Comparison of ENCODE assay signal across 8 mouse cellular contexts in the genomic region with DNA sequence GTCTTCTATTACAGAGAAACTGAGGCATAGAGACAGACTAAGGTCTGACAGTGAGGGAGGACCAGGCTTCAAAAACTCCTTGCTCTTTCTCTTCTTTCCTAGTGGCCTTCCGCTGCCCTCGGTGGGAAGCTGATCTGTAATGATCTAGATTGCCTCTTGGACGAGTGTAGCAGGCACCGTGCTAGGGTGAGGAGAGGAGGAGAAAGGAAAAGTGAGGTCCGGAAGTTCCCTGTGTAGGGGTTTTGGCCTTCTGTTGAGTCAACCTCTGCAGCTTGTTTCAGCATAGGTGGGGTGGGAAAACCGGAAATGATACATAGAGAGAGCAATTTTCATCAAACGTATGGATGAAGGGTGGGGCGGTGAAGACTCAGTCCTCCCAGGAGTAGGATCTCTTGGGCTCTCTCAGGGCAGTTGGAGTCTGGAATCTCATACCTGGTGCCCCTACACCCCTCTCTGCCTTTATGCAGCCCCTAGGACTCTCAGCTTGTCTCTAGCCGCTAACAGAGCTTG. TPM values are rescaled to one million over a fixed set of nuclear protein-coding genes. Genes with fewer than 3 reads are reported as not detected.
DNase-seq lines count a peak whose midpoint lies in the region; ATAC-seq and TF ChIP-seq lines count a peak whose summit lies in the region.

No protein-coding gene starts in this region.

- H3K4me2 ChIP-seq in heart, postnatal 0 days (ENCODE audit: low read depth, low read length), result peak overlapping the region; percentile 64
- H3K4me2 ChIP-seq in embryonic facial prominence, embryonic 13.5 days, result peak overlapping the region; percentile 88
- H3K4me2 ChIP-seq in limb, embryonic 15.5 days, result peak overlapping the region; percentile 80

- H3K9ac ChIP-seq in heart, postnatal 0 days (replicated peaks; ENCODE audit: low read depth, low read length), result peak overlapping the region; percentile 91
- H3K9ac ChIP-seq in embryonic facial prominence, embryonic 13.5 days, result no peak overlapping the region
- no peak overlapping the region for H3K9ac ChIP-seq in limb, embryonic 15.5 days

- no peak for TF ChIP-seq EP300 in heart, postnatal 0 days (IDR thresholded peaks at IDR 0.05; ENCODE audit: low read depth)

- peaks cover 30% of the 10 kb centered on the region for H3K4me1 ChIP-seq in heart, postnatal 0 days (ENCODE audit: control insufficient read depth, insufficient read depth)
- H3K4me1 ChIP-seq in embryonic facial prominence, embryonic 13.5 days, result peaks cover 28% of the 10 kb centered on the region
- H3K4me1 ChIP-seq in limb, embryonic 15.5 days, result peaks cover 28% of the 10 kb centered on the region

- ATAC-seq in heart, postnatal 0 days (ENCODE audit: insufficient read depth, low read depth), result no peak
- ATAC-seq in embryonic facial prominence, embryonic 13.5 days (ENCODE audit: insufficient number of reproducible peaks, insufficient read depth, low FRiP score, low TSS enrichment, low read depth), result no peak
- no peak for ATAC-seq in limb, embryonic 15.5 days (ENCODE audit: insufficient number of reproducible peaks, low FRiP score, low TSS enrichment, low read depth)

- DNase-seq in heart, postnatal 0 days (ENCODE audit: low spot score), result no peak
- DNase-seq in heart, adult 11 months, result no peak
- peak; percentile 44 to 56 for DNase-seq in CD8-positive naive resting alpha-beta T cell, adult 2 months (ENCODE audit: low read depth in 2 of 2, low spot score in 2 of 2)
- no peak for DNase-seq in layer of hippocampus, adult 11-12 months (ENCODE audit: low spot score)
- no peak for DNase-seq in kidney, postnatal 36 days
- DNase-seq in gastrocnemius, postnatal 36 days, result no peak

- no peak for TF ChIP-seq CTCF in heart, postnatal 0 days (IDR thresholded peaks at IDR 0.05; ENCODE audit: low read depth)

- 56% methylated on average over 9 of the region's 9 CpGs for WGBS in heart, postnatal 0 days
- 37% methylated on average over 9 of the region's 9 CpGs for WGBS in embryonic facial prominence, embryonic 13.5 days
- 49% methylated on average over 9 of the region's 9 CpGs for WGBS in limb, embryonic 15.5 days

- H3K4me3 ChIP-seq in heart, postnatal 0 days (ENCODE audit: low read depth, low read length), result peak overlapping the region; percentile 92
- H3K4me3 ChIP-seq in embryonic facial prominence, embryonic 13.5 days, result peak overlapping the region; percentile 59; the same call in 1 of the 2 replicates
- H3K4me3 ChIP-seq in limb, embryonic 15.5 days, result peak overlapping the region; percentile 64

- peak overlapping the region; percentile 60 for H3K27ac ChIP-seq in heart, postnatal 0 days (ENCODE audit: low read depth)
- no peak overlapping the region for H3K27ac ChIP-seq in embryonic facial prominence, embryonic 13.5 days
- H3K27ac ChIP-seq in limb, embryonic 15.5 days, result no peak overlapping the region

- H3K36me3 ChIP-seq in heart, postnatal 0 days (replicated peaks; ENCODE audit: control insufficient read depth, insufficient read depth, low read length), result 0 out of 2 replicates have a peak, but pooled peaks cover under 1% of the 10 kb centered on the region
- H3K36me3 ChIP-seq in embryonic facial prominence, embryonic 13.5 days, result no peaks in the 10 kb centered on the region
- H3K36me3 ChIP-seq in limb, embryonic 15.5 days, result no peaks in the 10 kb centered on the region; the same call in 1 of the 2 replicates

- intact Hi-C loops in gastrocnemius, postnatal 36 days (cut with DNase I), result no loop called here

- no peaks in the 10 kb centered on the region for H3K9me3 ChIP-seq in heart, postnatal 0 days (replicated peaks; ENCODE audit: control insufficient read depth, low read length)
- no peaks in the 10 kb centered on the region for H3K9me3 ChIP-seq in embryonic facial prominence, embryonic 13.5 days
- no peaks in the 10 kb centered on the region for H3K9me3 ChIP-seq in limb, embryonic 15.5 days

- no peaks in the 10 kb centered on the region for H3K27me3 ChIP-seq in heart, postnatal 0 days (ENCODE audit: control insufficient read depth, insufficient read depth, low read length)
- H3K27me3 ChIP-seq in embryonic facial prominence, embryonic 13.5 days, result peaks cover 12% of the 10 kb centered on the region
- peaks cover 8% of the 10 kb centered on the region; the same call in 1 of the 2 replicates for H3K27me3 ChIP-seq in limb, embryonic 15.5 days

RNA-seq across cellular contexts. Expression of a gene that starts 1.5 kb away (rescaled TPM):
- 13.7 and 31.1 TPM in 2 replicates for total RNA-seq in heart, postnatal 0 days (2014; rRNA removed; ENCODE audit: low replicate concordance)
- polyA plus RNA-seq in heart, postnatal 0 days (2015; fragmentation: Nextera tagmentation; extraction: Ambion mirVana), result 6.6 and 8.5 TPM in 2 replicates
- polyA plus RNA-seq in embryonic facial prominence, embryonic 13.5 days (2015; fragmentation: Nextera tagmentation; extraction: Ambion mirVana), result 6.3 and 7.2 TPM in 2 replicates
- polyA plus RNA-seq in limb, embryonic 15.5 days (2015; fragmentation: Nextera tagmentation; extraction: Ambion mirVana), result 12.0 and 13.5 TPM in 2 replicates
- 10 to 100 TPM; 10.7 to 11.8 TPM for total RNA-seq in gastrocnemius, postnatal 36 days (2021)

RNA-seq across cellular contexts. Expression of a gene that starts 34.5 kb away (rescaled TPM):
- 5.7 and 12.9 TPM in 2 replicates for total RNA-seq in heart, postnatal 0 days (2014; rRNA removed; ENCODE audit: low replicate concordance)
- polyA plus RNA-seq in heart, postnatal 0 days (2015; fragmentation: Nextera tagmentation; extraction: Ambion mirVana), result 3.6 and 4.3 TPM in 2 replicates
- polyA plus RNA-seq in embryonic facial prominence, embryonic 13.5 days (2015; fragmentation: Nextera tagmentation; extraction: Ambion mirVana), result 0.86 and 1.0 TPM in 2 replicates
- polyA plus RNA-seq in limb, embryonic 15.5 days (2015; fragmentation: Nextera tagmentation; extraction: Ambion mirVana), result 1.7 and 2.4 TPM in 2 replicates
- total RNA-seq in gastrocnemius, postnatal 36 days (2021), result under 1 TPM; 0.31 to 0.72 TPM

RNA-seq across cellular contexts. Expression of a gene that starts 60.0 kb away (rescaled TPM):
- 46.3 and 57.4 TPM in 2 replicates for total RNA-seq in heart, postnatal 0 days (2014; rRNA removed; ENCODE audit: low replicate concordance)
- polyA plus RNA-seq in heart, postnatal 0 days (2015; fragmentation: Nextera tagmentation; extraction: Ambion mirVana), result 26.5 and 29.7 TPM in 2 replicates
- polyA plus RNA-seq in embryonic facial prominence, embryonic 13.5 days (2015; fragmentation: Nextera tagmentation; extraction: Ambion mirVana), result 50.6 and 51.0 TPM in 2 replicates
- polyA plus RNA-seq in limb, embryonic 15.5 days (2015; fragmentation: Nextera tagmentation; extraction: Ambion mirVana), result 39.0 and 40.2 TPM in 2 replicates
- total RNA-seq in gastrocnemius, postnatal 36 days (2021), result 10 to 100 TPM; 36.1 to 39.1 TPM

Comparison
In these comparisons a context has a peak if more than half of its experiments do, and no peak if none do; other contexts are left out.
1. DNase-seq: peak in CD8-positive naive resting alpha-beta T cell, adult 2 months (2 of 2); none in heart, postnatal 0 days (single experiment), heart, adult 11 months (single experiment), layer of hippocampus, adult 11-12 months (single experiment), kidney, postnatal 36 days (0 of 2) and gastrocnemius, postnatal 36 days (0 of 2).
2. Peak in every context shown above with its lines, with median percentiles within 50 percentile points of each other: H3K4me2 ChIP-seq and H3K4me3 ChIP-seq.